Mouse (Mus musculus) midbrain, embryonic 12.5 days (tissue): ENCODE measurements at regions not wholly inside any gene's neighbourhood (a gene's known extent, or its start where the extent isn't known, plus 50 kb on each side); places are given as distances from the start of the nearest gene placed in this dataset.

Experiments used
- ATAC-seq: fragments of 200-750 bp; cut with Nextera tagmentation; 2 replicates; pipeline ENCODE4 v1.8.0; 2017; ENCODE audit warnings: low read depth, moderate TSS enrichment, moderate library complexity; ENCODE audit not compliant: low FRiP score
- H3K27ac ChIP-seq: fragments of 300-500 bp; sonication (generic); replicated peaks from 2 replicates; pipeline ENCODE4 v1.5.1; 2016; ENCODE audit warnings: mild to moderate bottlenecking
- H3K27me3 ChIP-seq: fragments of 300-500 bp; sonication (generic); 2 replicates; pipeline ENCODE4 v1.6.1; 2016; ENCODE audit warnings: mild to moderate bottlenecking
- H3K36me3 ChIP-seq: fragments of 300-500 bp; sonication (generic); 2 replicates; pipeline ENCODE4 v1.6.1; 2016
- H3K4me1 ChIP-seq: fragments of 300-500 bp; sonication (generic); 2 replicates; pipeline ENCODE4 v1.6.1; 2016
- H3K4me2 ChIP-seq: fragments of 300-500 bp; sonication (generic); replicated peaks from 2 replicates; pipeline ENCODE4 v1.6.1; 2016; ENCODE audit warnings: mild to moderate bottlenecking, moderate library complexity
- H3K4me3 ChIP-seq: fragments of 300-500 bp; sonication (generic); 2 replicates; pipeline ENCODE4 v1.5.1; 2016; ENCODE audit warnings: mild to moderate bottlenecking
- H3K9ac ChIP-seq: fragments of 300-500 bp; sonication (generic); replicated peaks from 2 replicates; pipeline ENCODE4 v1.6.1; 2016; ENCODE audit warnings: mild to moderate bottlenecking, moderate library complexity
- H3K9me3 ChIP-seq: fragments of 300-500 bp; sonication (generic); 2 replicates; pipeline ENCODE4 v1.6.1; 2016; ENCODE audit warnings: mild to moderate bottlenecking
- WGBS: fragments of 180-500 bp; shearing (Covaris S2); methylation state at CpG from one replicate; pipeline ENCODE4 v1.1.7; 2016; 5-methylcytosine and 5-hydroxymethylcytosine counted together

DNA sequence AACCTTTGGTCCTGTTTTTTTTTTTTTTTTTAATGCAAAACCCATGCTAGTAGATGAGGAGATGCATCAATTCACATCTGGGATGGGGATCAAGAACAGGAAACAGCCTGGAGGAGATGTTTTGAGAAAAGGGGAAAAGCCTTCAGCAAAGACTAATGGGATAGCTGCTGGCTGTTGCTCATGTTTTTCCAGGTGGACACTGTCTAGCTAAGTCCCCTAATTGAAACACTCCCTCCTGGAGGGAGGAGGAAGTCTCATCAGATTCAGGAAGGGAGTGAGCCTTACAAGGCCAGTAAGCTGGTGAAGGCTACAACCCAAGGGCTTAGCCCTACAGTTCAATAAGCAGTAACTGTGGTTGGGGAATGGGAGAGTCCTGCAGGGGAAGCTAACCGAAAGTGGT lies 803.1 kb upstream of the Lrrc6 start:
- no peaks in the 10 kb centered on the region for H3K36me3 ChIP-seq
- H3K27ac ChIP-seq, result no peak overlapping the region
- H3K4me2 ChIP-seq, result no peak overlapping the region
- WGBS, result 84% methylated on average over 1 of the region's 1 CpGs
- no peak overlapping the region for H3K9ac ChIP-seq
- no peaks in the 10 kb centered on the region for H3K27me3 ChIP-seq
- H3K9me3 ChIP-seq, result no peaks in the 10 kb centered on the region
- H3K4me3 ChIP-seq, result no peak overlapping the region
- no peak for ATAC-seq
- no peaks in the 10 kb centered on the region for H3K4me1 ChIP-seq

DNA sequence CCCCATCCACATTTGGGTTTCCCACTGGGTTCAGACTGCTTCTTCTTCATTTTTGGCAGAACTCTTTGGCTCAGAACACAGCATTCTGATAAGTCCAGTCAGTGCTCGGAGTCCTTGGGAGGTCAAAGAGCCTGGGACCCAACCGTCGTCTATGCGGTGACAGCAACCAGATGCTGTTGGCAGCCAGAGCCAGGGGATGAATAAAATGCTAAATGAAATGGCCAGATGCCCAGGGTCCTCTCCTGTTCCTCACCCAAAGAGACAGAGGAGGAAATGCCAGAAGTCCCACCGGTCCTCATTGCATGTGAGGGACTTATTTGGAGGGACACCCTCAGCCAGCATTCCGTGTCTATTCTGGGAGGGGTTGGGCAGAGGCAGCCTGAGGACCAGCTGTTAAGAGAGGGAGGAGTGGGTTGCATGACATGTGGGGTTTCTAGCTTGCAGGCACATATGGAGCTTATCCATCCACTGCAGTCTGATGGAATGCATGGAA lies 801.2 kb upstream of the Lrrc6 start:
- Histone ChIP-seq H3K9me3 (no peaks in the 10 kb centered on the region), H3K27ac (no peak overlapping the region), H3K4me1 (no peaks in the 10 kb centered on the region), H3K27me3 (no peaks in the 10 kb centered on the region), H3K4me2 (no peak overlapping the region), H3K9ac (no peak overlapping the region), H3K4me3 (no peak overlapping the region), H3K36me3 (no peaks in the 10 kb centered on the region)
- 91% methylated on average over 6 of the region's 6 CpGs for WGBS
- ATAC-seq, result no peak

DNA sequence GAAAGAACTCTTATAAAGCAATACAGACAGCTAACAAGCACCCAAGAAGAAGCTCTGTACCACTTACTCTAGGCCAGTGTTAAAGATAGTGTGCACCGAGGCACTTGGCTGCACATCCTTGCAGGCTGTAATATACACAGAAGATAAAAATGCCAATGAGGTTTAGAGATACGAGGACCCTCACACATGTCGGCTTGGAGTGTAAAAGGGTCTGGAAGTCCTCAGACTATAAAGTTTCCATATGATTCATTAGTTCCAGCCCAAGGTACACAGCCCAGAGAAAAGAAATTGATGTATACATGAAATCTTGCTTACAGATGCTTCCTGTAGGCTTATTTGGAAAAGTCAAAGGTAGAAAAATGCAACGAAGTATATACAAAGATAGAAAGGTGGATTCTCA lies 800.3 kb upstream of the Lrrc6 start:
- Histone ChIP-seq H3K36me3 (no peaks in the 10 kb centered on the region), H3K4me1 (no peaks in the 10 kb centered on the region), H3K27me3 (no peaks in the 10 kb centered on the region), H3K27ac (no peak overlapping the region), H3K4me3 (no peak overlapping the region), H3K9me3 (no peaks in the 10 kb centered on the region), H3K4me2 (no peak overlapping the region), H3K9ac (no peak overlapping the region)
- WGBS, result 86% methylated on average over 4 of the region's 4 CpGs
- no peak for ATAC-seq

DNA sequence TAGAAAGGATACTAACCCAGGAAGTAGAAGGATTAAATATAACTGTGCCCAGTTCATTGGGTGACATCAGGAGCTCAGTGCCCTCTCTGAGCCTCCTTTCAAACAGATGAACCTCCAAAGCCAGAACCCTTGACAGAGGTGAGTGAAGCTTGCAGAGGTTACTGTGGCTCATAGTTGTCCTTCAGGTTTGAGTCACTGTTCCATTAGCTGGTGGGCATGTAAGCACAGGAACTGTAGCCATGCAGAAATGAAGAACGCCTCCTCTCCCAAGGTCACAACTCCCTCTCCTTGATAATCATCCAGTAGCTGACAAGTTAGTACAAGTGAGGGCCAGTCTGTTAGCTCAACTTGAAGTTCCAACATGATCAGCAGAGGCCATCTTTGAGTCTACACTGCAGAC lies 794.1 kb upstream of the Lrrc6 start:
- Histone ChIP-seq H3K9ac (no peak overlapping the region), H3K36me3 (no peaks in the 10 kb centered on the region), H3K4me3 (no peak overlapping the region), H3K27ac (no peak overlapping the region), H3K9me3 (no peaks in the 10 kb centered on the region), H3K4me1 (no peaks in the 10 kb centered on the region), H3K4me2 (no peak overlapping the region), H3K27me3 (no peaks in the 10 kb centered on the region)
- no peak for ATAC-seq
- WGBS, result 85% methylated on average over 1 of the region's 1 CpGs

DNA sequence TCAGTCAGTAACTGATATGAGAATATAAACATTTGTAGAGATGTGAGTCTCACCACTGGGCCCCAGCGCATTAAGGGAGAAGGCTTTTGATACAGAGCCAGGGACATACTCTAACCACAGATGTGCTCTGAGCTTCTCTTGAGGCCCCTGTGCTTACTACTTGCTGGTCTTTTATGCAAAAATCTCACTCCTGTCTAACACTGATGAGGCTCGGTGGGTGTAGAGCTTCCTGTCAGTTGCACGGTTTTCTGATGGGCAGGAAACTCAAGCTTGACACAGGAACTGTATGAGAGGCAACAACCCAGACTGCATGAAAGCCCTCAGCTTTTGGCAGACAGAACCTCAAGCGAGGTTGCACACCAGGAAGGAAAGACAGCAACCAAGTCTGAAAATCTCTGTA lies 789.0 kb upstream of the Lrrc6 start:
- Histone ChIP-seq H3K4me2 (no peak overlapping the region), H3K4me3 (no peak overlapping the region), H3K36me3 (no peaks in the 10 kb centered on the region), H3K27ac (no peak overlapping the region), H3K27me3 (no peaks in the 10 kb centered on the region), H3K9me3 (no peaks in the 10 kb centered on the region), H3K9ac (no peak overlapping the region), H3K4me1 (no peaks in the 10 kb centered on the region)
- WGBS, result 77% methylated on average over 4 of the region's 4 CpGs
- ATAC-seq, result no peak

DNA sequence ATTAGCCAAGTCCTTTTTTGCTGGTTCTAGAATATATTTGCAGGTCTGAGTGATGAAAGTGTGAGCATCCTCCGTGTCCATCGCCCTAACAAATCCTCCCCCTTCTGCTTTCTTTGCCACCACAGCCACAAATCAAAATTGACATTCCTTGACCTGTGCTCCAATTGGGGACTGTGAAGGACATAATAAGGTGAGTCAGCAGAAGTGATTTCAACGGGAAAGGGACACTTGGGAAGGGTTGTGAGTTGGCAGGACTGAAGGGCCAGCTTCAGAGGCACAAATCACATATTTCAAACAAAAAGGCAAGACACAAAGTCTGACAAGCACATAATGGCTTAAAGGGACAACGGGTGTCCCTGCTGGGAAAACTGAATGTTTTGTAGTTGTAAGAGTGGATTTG lies 784.2 kb upstream of the Lrrc6 start:
- Histone ChIP-seq H3K27ac (no peak overlapping the region), H3K9ac (no peak overlapping the region), H3K4me1 (no peaks in the 10 kb centered on the region), H3K27me3 (no peaks in the 10 kb centered on the region), H3K36me3 (no peaks in the 10 kb centered on the region), H3K4me2 (no peak overlapping the region), H3K9me3 (no peaks in the 10 kb centered on the region), H3K4me3 (no peak overlapping the region)
- ATAC-seq, result no peak
- 57% methylated on average over 4 of the region's 4 CpGs for whole genome bisulfite sequencing

DNA sequence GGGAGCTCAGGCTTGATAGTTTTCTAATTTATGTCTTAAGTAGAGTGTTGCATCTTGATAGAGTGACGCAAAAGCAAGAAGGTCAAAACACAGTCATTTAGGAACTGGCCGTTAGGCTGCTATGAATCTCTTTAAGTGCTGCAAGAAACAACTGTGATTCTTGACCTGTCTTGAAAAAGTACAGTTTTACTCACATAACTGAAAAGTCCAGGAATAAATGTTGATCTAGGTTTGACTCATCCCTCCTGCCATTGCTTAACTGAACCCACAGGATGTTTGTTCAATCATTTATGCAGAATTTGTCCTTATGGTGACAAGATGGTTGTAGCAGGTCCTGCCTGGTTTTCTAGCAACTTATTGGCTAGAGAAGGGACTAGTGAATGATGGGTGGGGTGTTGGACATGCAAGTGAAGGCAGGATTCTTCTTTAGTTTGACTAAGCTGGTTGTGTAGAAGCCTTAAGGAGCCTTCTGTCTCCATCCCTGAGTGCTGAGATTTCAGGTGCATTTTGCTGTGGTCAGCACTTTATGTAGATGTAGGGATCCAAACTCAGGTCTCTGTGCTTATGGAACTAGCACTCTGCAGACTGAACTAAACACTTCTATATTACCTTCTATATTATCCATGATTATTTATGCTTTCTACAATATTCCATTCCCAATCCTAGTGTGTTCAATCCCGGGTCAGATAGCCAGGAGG lies 782.7 kb upstream of the Lrrc6 start:
- Histone ChIP-seq H3K27me3 (no peaks in the 10 kb centered on the region), H3K27ac (no peak overlapping the region), H3K9me3 (no peaks in the 10 kb centered on the region), H3K9ac (no peak overlapping the region), H3K4me2 (no peak overlapping the region), H3K36me3 (no peaks in the 10 kb centered on the region), H3K4me3 (no peak overlapping the region), H3K4me1 (no peaks in the 10 kb centered on the region)
- 90% methylated on average over 3 of the region's 3 CpGs for WGBS
- no peak for ATAC-seq

DNA sequence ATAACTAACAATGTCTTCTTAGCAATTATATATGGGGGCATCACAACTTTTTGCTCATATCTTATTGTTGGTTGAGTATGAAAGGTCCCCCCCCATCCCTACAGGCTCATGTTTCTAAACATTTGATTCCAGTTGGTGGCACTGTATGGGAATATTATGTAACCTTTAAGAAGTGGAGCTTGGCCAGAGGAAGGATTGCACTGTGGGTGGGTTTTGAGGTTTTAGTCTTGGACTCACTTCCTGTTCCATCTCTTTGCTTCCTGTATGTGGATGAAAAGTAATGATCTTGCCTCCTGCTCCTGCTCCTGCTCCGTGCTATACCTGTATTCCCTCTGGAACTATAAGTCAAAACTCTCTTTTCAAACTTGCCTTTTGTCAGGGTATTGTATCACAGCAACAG lies 778.2 kb upstream of the Lrrc6 start:
- Histone ChIP-seq H3K27me3 (no peaks in the 10 kb centered on the region), H3K36me3 (no peaks in the 10 kb centered on the region), H3K9ac (no peak overlapping the region), H3K9me3 (no peaks in the 10 kb centered on the region), H3K4me3 (no peak overlapping the region), H3K4me2 (no peak overlapping the region), H3K4me1 (no peaks in the 10 kb centered on the region), H3K27ac (no peak overlapping the region)
- no peak for ATAC-seq
- 83% methylated on average over 1 of the region's 1 CpGs for WGBS

DNA sequence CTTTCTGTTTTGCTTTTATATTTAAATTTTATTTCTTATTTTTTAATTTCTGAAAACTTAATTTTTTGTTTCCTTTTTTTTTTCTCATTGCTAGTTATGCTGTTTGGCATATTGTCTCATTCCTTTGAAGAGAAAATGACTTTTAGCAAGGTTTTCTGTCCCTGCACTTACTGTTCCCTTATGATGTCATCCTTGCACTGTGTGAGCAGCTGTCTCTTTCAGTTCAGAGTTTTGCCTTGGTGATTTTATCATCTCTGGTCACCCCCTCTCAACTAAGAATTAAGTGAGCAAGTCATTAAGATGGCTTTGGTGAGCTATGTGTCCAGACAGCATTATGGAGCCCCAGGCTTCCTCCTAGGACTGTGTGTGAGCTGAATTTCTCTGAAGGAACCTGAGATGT lies 774.3 kb upstream of the Lrrc6 start:
- H3K4me3 ChIP-seq, result no peak overlapping the region
- H3K9me3 ChIP-seq, result no peaks in the 10 kb centered on the region
- H3K27me3 ChIP-seq, result no peaks in the 10 kb centered on the region
- H3K27ac ChIP-seq, result no peak overlapping the region
- no peaks in the 10 kb centered on the region for H3K36me3 ChIP-seq
- H3K4me1 ChIP-seq, result no peaks in the 10 kb centered on the region
- ATAC-seq, result no peak
- no peak overlapping the region for H3K4me2 ChIP-seq
- no peak overlapping the region for H3K9ac ChIP-seq

DNA sequence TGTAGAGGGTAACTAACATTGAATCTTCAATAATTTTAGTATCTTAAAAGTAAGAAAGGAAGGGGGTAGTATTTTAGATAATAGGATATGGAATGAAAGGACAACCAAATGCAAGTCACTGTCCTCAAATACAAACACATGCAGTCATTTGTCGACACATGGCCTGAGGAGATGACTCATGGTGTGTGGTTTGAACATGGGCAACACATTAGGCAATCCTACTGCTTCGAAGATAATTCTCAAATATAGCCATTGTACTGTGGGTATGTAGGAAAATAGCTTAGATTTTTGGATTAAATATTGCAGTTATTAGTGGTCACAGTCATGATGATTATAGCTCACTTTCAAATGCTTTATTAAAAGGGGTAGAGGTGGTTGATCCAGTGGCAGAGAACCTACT lies 771.7 kb upstream of the Lrrc6 start:
- no peak overlapping the region for H3K4me3 ChIP-seq
- no peak overlapping the region for H3K27ac ChIP-seq
- no peaks in the 10 kb centered on the region for H3K4me1 ChIP-seq
- no peak overlapping the region for H3K9ac ChIP-seq
- WGBS, result 89% methylated on average over 2 of the region's 2 CpGs
- no peak for ATAC-seq
- H3K4me2 ChIP-seq, result no peak overlapping the region
- no peaks in the 10 kb centered on the region for H3K9me3 ChIP-seq
- H3K27me3 ChIP-seq, result no peaks in the 10 kb centered on the region
- H3K36me3 ChIP-seq, result no peaks in the 10 kb centered on the region

DNA sequence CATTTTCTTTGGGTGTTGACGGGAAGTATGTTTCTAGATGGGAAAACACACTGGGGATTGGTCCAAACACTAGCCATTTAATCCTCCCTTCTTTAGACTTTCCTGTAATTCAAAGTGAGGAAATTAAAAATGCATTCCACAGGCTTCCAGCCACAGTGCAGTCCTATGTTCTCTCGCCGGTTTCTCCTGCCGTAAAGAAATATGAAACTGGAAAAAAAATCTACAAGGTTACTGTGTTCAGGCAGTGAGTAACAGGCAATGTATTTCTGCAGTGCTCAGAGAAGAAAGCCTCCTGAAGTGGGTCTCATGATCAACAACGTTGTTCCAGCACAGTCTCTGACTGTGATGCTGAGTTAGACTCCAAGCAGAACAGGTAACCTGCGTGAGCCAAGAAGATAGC lies 763.0 kb upstream of the Lrrc6 start:
- Histone ChIP-seq H3K9ac (no peak overlapping the region), H3K4me2 (no peak overlapping the region), H3K36me3 (no peaks in the 10 kb centered on the region), H3K9me3 (no peaks in the 10 kb centered on the region), H3K27me3 (no peaks in the 10 kb centered on the region), H3K4me3 (no peak overlapping the region), H3K4me1 (no peaks in the 10 kb centered on the region), H3K27ac (no peak overlapping the region)
- ATAC-seq, result no peak
- WGBS, result 82% methylated on average over 6 of the region's 6 CpGs

DNA sequence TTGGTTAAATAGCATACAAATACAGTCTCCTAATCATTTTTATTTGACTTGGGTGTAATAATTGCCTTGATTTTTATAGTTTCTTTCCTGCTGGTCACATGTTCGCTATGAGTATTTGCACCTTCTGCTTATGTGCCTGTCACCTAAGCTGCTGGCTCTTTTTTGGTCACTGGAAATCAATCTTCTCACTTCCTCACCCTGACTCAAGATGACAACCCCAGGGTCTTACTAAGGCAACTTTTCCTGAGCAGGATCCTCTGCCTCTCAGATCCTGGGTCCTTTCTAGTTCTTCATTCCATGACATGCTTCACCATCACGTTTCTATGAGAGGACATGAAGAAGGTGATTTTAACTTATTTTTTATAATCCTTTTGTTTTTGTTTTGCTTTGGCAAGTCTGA lies 762.6 kb upstream of the Lrrc6 start:
- ATAC-seq, result no peak
- Histone ChIP-seq H3K9ac (no peak overlapping the region), H3K36me3 (no peaks in the 10 kb centered on the region), H3K4me3 (no peak overlapping the region), H3K9me3 (no peaks in the 10 kb centered on the region), H3K27ac (no peak overlapping the region), H3K4me1 (no peaks in the 10 kb centered on the region), H3K27me3 (no peaks in the 10 kb centered on the region), H3K4me2 (no peak overlapping the region)
- WGBS, result 72% methylated on average over 2 of the region's 2 CpGs

DNA sequence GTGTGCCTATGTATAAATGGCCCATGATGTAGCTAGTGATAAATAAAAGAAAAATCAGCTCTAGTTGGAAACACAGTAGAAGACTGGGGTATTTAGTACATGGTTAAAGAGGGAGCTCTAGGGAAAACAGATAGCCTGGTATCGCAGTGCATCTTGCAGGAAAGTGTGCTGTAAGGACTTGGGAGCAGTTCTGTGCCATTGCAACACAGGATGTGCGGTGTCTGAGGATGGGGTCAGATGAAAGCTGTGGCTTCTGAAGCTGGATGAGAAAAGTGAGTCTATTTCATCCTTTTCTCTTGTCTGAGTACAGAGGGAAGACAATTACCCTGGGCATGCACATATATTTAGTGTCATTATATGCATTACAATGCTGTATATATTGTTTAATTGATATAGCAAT lies 761.6 kb upstream of the Lrrc6 start:
- WGBS, result 96% methylated on average over 2 of the region's 2 CpGs
- Histone ChIP-seq H3K9ac (no peak overlapping the region), H3K36me3 (no peaks in the 10 kb centered on the region), H3K4me3 (no peak overlapping the region), H3K27ac (no peak overlapping the region), H3K9me3 (no peaks in the 10 kb centered on the region), H3K27me3 (no peaks in the 10 kb centered on the region), H3K4me1 (no peaks in the 10 kb centered on the region), H3K4me2 (no peak overlapping the region)
- ATAC-seq, result no peak
